Mouse (Mus musculus) brain, embryonic 14.5 days (tissue): ENCODE data around the gene Mtg2.

Experiments
- CTCF ChIP-seq: fragments of 200-500 bp; IDR thresholded peaks from 2 replicates; pipeline ENCODE4 v1.5.1; 2012; ENCODE audit warnings: inconsistent platforms, mild to moderate bottlenecking, moderate library complexity, borderline replicate concordance; ENCODE audit not compliant: insufficient read depth, insufficient read length; ENCODE audit errors: extremely low read depth
- POLR2A ChIP-seq: fragments of 200-500 bp; IDR thresholded peaks from 2 replicates; pipeline ENCODE4 v1.6.1; 2012; ENCODE audit warnings: mild to moderate bottlenecking, inconsistent platforms, borderline replicate concordance; ENCODE audit not compliant: poor library complexity, insufficient read depth, insufficient read length, severe bottlenecking; ENCODE audit errors: extremely low read depth

DNA sequence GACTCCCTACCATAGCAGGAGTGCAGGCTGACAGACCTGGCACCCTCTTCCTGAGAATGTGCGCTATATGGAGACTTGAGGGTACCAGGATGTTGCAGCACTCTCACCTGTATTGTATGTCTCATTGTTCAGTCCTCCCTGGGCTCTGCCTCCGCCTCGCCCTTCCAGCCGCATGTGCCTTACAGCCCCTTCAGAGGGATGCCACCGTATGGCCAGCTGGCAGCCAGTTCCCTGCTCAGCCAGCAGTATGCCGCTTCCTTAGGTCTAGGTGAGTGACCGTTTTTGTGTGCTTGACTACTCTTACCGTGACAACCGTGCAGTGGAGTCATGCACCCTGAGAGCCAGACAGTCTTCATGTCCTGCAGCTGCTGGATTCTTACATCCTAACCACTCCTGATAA lies 42.6 kb upstream of the Mtg2 start:
- no peak for TF ChIP-seq CTCF
- no peak for TF ChIP-seq POLR2A
